Mouse (Mus musculus): ENCODE data around the gene Cyp26b1.

GRCm38 (mm10) chr6:84578928-84579327, 14.8 kb downstream of the Cyp26b1 start:
- TF ChIP-seq CTCF (IDR thresholded peaks at IDR 0.05; ENCODE audit: low read depth): peak; percentile 68
- no peak for TF ChIP-seq EP300 (IDR thresholded peaks at IDR 0.05; ENCODE audit: low read depth)

Data from heart, postnatal 0 days (tissue).